Mouse (Mus musculus) adrenal gland, adult 8-10 months (tissue): ENCODE data around the gene Dcun1d2. TPM values are rescaled to one million over a fixed set of nuclear protein-coding genes. Genes with fewer than 3 reads are reported as not detected.
"Not testable (repeated sequence)": the region's sequence is repeated elsewhere in the genome, so short reads cannot be mapped to it uniquely, and the experiment has no call there.

Experiments
- DNase-seq: peaks from one replicate; pipeline ENCODE4 v3.0.0; 2022
- total RNA-seq, 4 experiments: library from RNA; stranded (reverse); gene quantifications; 2 replicates each; pipeline ENCODE4 v1.2.4; 2022

Gene Dcun1d2
- 10 to 100 TPM; 30.6 to 36.7 (median 33.9) TPM for total RNA-seq

- peak; percentile 92 for DNase-seq
These were observed at the start of gene Dcun1d2, which contains the start of gene Tmco3 for GRCm38 (mm10) chr8:13287692-13288623. Gene Dcun1d2, minus strand, starts transcription at chr8:13288131. Gene Tmco3, plus strand, starts transcription at chr8:13288190.

- no peak for DNase-seq
These were observed 49.7 kb upstream of the Dcun1d2 start for GRCm38 (mm10) chr8:13337678-13338077.

GRCm38 (mm10) chr8:13337245-13337644, 49.3 kb upstream of the Dcun1d2 start:
- DNase-seq, result not testable (repeated sequence)

GRCm38 (mm10) chr8:13334671-13335070, 46.7 kb upstream of the Dcun1d2 start:
- no peak for DNase-seq

GRCm38 (mm10) chr8:13326598-13326997, 38.7 kb upstream of the Dcun1d2 start:
- peak; percentile 41 for DNase-seq

- DNase-seq, result no peak
These were observed 28.7 kb upstream of the Dcun1d2 start for GRCm38 (mm10) chr8:13316671-13317070.

GRCm38 (mm10) chr8:13314922-13315321, 27.0 kb upstream of the Dcun1d2 start:
- no peak for DNase-seq

GRCm38 (mm10) chr8:13306916-13307315, 19.0 kb upstream of the Dcun1d2 start:
- no peak for DNase-seq

GRCm38 (mm10) chr8:13306309-13306909, 18.5 kb upstream of the Dcun1d2 start:
- no peak for DNase-seq

GRCm38 (mm10) chr8:13305884-13306283, 18.0 kb upstream of the Dcun1d2 start:
- DNase-seq, result no peak

- DNase-seq, result no peak
These were observed 17.5 kb upstream of the Dcun1d2 start for GRCm38 (mm10) chr8:13305459-13305858.

GRCm38 (mm10) chr8:13301036-13301435, 13.1 kb upstream of the Dcun1d2 start:
- DNase-seq, result no peak

GRCm38 (mm10) chr8:13299571-13299970, 11.6 kb upstream of the Dcun1d2 start:
- DNase-seq, result no peak

GRCm38 (mm10) chr8:13293677-13294470, 5.9 kb upstream of the Dcun1d2 start:
- no peak for DNase-seq

GRCm38 (mm10) chr8:13292364-13292763, 4.4 kb upstream of the Dcun1d2 start:
- DNase-seq, result peak; percentile 83

- no peak for DNase-seq
These were observed 715 bp upstream of the Dcun1d2 start for GRCm38 (mm10) chr8:13288646-13289045.

- DNase-seq, result peak; percentile 94
These were observed 633 bp downstream of the Dcun1d2 start for GRCm38 (mm10) chr8:13287304-13287691.

GRCm38 (mm10) chr8:13283200-13283599, 4.7 kb downstream of the Dcun1d2 start:
- DNase-seq, result no peak

- DNase-seq, result no peak
These were observed 10.9 kb downstream of the Dcun1d2 start for GRCm38 (mm10) chr8:13276941-13277447.

- DNase-seq, result no peak
These were observed 15.1 kb downstream of the Dcun1d2 start for GRCm38 (mm10) chr8:13272834-13273233.

- DNase-seq, result no peak
These were observed 20.4 kb downstream of the Dcun1d2 start for GRCm38 (mm10) chr8:13267566-13267965.

GRCm38 (mm10) chr8:13263376-13263775, 24.6 kb downstream of the Dcun1d2 start:
- no peak for DNase-seq

GRCm38 (mm10) chr8:13254019-13254418, 33.9 kb downstream of the Dcun1d2 start, which contains the start of gene Adprhl1:
Gene Adprhl1, minus strand, starts transcription at chr8:13254162.
- peak; percentile 52 for DNase-seq
